ENCODE assay signal across 20 mouse cellular contexts in the genomic region with DNA sequence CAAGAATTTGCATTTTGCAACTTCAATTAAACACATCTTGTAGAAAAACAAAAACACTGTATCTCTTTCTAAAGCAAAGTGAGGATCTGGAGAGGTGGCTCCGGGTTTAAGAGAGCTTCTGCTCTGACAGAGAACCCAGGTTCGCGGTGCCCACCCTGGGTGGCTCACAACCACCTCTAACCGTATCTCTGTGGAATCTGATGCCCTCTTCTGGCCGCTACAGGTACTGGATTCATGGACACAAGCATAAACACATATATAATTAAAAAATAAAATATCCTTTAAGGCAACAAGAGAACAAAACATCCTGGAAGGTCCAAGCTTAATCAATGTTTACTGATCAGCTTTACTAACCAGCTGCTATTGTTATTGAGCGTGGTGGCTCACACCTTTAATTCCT.
DNase-seq lines count a peak whose midpoint lies in the region; ATAC-seq and TF ChIP-seq lines count a peak whose summit lies in the region.
"Had no signal": no experiment of that assay in that cellular context is flagged by ENCODE, and none has a peak within 500 bp of the region (broad histone marks: within the 10 kb centered on the region; RNA-seq: fewer than 3 reads in every experiment).

No protein-coding gene starts in this region.

- in situ Hi-C loops in ES-E14 (cut with MboI; ENCODE audit: low sequenced_read_pairs in 2 of 2, unreplicated experiment in 2 of 2): loop anchor here in 1 of 2 experiments (25.0 kb wide), 1 partner anchor 684 kb away; no protein-coding TSS in a partner anchor

- H3K4me2 ChIP-seq in kidney, embryonic 16.5 days (replicated peaks; ENCODE audit: low read depth, low read length): no peak overlapping the region
- H3K4me2 ChIP-seq in lung, embryonic 14.5 days: no peak overlapping the region
- H3K4me2 ChIP-seq: hindbrain, embryonic 12.5 days; stomach, embryonic 15.5 days had no signal

- no peak for ATAC-seq in kidney, embryonic 16.5 days (ENCODE audit: low FRiP score, low TSS enrichment)
- ATAC-seq in lung, embryonic 14.5 days (ENCODE audit: insufficient read depth): no peak
- ATAC-seq: forebrain, embryonic 16.5 days had no signal

- no peak overlapping the region for H3K27ac ChIP-seq in kidney, adult 2 months (ENCODE audit: insufficient read depth, low read depth, low read length)
- no peak overlapping the region for H3K27ac ChIP-seq in kidney, embryonic 16.5 days (ENCODE audit: low read length)
- H3K27ac ChIP-seq in lung, embryonic 14.5 days (ENCODE audit: low read depth): no peak overlapping the region
- H3K27ac ChIP-seq in ES-E14 (ENCODE audit: insufficient read depth, low read depth, low read length, poor library complexity, severe bottlenecking): no peak overlapping the region
- H3K27ac ChIP-seq: hindbrain, embryonic 12.5 days; stomach, embryonic 15.5 days had no signal

- DNase-seq in kidney, adult 2 months: no peak
- DNase-seq in lung, embryonic 14.5 days: no peak
- no peak for DNase-seq in lung, adult 18-20 months
- no peak for DNase-seq in ES-E14 (ENCODE audit: low read depth, low spot score)
- peak; percentile 0 for DNase-seq in c-Kit-positive CD71-positive TER-119-negative erythroid progenitor cells, embryonic 14.5 days (ENCODE audit: low read depth)
- no peak for DNase-seq in ovary, postnatal 36 days (ENCODE audit: low spot score)
- DNase-seq in frontal cortex, postnatal 14 days (ENCODE audit: low spot score in 2 of 2): no peak
- DNase-seq: adrenal gland, adult 8-10 months; cerebellum, adult 2 months; gastrocnemius, postnatal 10 days; heart, postnatal 10 days; kidney, adult 11 months; layer of hippocampus, postnatal 36 days; lung, adult 2 months; midbrain, embryonic 14.5 days; thymus, postnatal 25 days had no signal

- H3K36me3 ChIP-seq in kidney, adult 2 months (ENCODE audit: control insufficient read depth, insufficient read depth, low read length): no peaks in the 10 kb centered on the region
- H3K36me3 ChIP-seq in kidney, embryonic 16.5 days (ENCODE audit: insufficient read depth, low read length): no peaks in the 10 kb centered on the region
- H3K36me3 ChIP-seq in lung, embryonic 14.5 days (ENCODE audit: insufficient read depth): no peaks in the 10 kb centered on the region
- no peaks in the 10 kb centered on the region for H3K36me3 ChIP-seq in ES-E14 (ENCODE audit: control insufficient read depth, insufficient read depth, low read length, poor library complexity, severe bottlenecking)
- H3K36me3 ChIP-seq: hindbrain, embryonic 12.5 days; stomach, embryonic 15.5 days had no signal

- TF ChIP-seq CTCF in kidney, adult 2 months (conservative IDR thresholded peaks at IDR 0.05; ENCODE audit: insufficient read depth, insufficient read length, low read depth, low read length): 0 out of 2 replicates have a peak, but pooled peaks have one; percentile 19
- peak; percentile 42 for TF ChIP-seq CTCF in lung, embryonic 14.5 days (IDR thresholded peaks at IDR 0.05; ENCODE audit: low read depth)

- no peaks in the 10 kb centered on the region; the same call in 1 of the 2 replicates for H3K9me3 ChIP-seq in kidney, embryonic 16.5 days (ENCODE audit: low read length)
- no peaks in the 10 kb centered on the region for H3K9me3 ChIP-seq in lung, embryonic 14.5 days (ENCODE audit: low read depth, low read length)
- H3K9me3 ChIP-seq in ES-E14 (ENCODE audit: control insufficient read depth, insufficient read depth, low read depth, low read length): no peaks in the 10 kb centered on the region
- H3K9me3 ChIP-seq: hindbrain, embryonic 12.5 days; stomach, embryonic 15.5 days had no signal

- H3K4me1 ChIP-seq in kidney, adult 2 months (ENCODE audit: control insufficient read depth, insufficient read depth, low read length): no peaks in the 10 kb centered on the region
- H3K4me1 ChIP-seq in kidney, embryonic 16.5 days (ENCODE audit: insufficient read depth, low read length): no peaks in the 10 kb centered on the region
- peaks cover 3% of the 10 kb centered on the region; the same call in 1 of the 2 replicates for H3K4me1 ChIP-seq in lung, embryonic 14.5 days (ENCODE audit: insufficient read depth)
- H3K4me1 ChIP-seq in ES-E14 (ENCODE audit: control insufficient read depth in 2 of 2, insufficient read depth in 2 of 2, low read length in 2 of 2, poor library complexity in 1 of 2): no peaks in the 10 kb centered on the region
- H3K4me1 ChIP-seq: stomach, embryonic 15.5 days had no signal

- no peaks in the 10 kb centered on the region for H3K27me3 ChIP-seq in kidney, adult 2 months (replicated peaks; ENCODE audit: control insufficient read depth, insufficient read depth, low read length)
- H3K27me3 ChIP-seq in kidney, embryonic 16.5 days (ENCODE audit: insufficient read depth, low read length): no peaks in the 10 kb centered on the region
- no peaks in the 10 kb centered on the region for H3K27me3 ChIP-seq in lung, embryonic 14.5 days (ENCODE audit: insufficient read depth, low read length)
- H3K27me3 ChIP-seq: hindbrain, embryonic 12.5 days; stomach, embryonic 15.5 days had no signal

- H3K4me3 ChIP-seq in kidney, adult 2 months (ENCODE audit: insufficient read depth, low read depth, low read length): no peak overlapping the region
- H3K4me3 ChIP-seq in kidney, embryonic 16.5 days (ENCODE audit: low read length): no peak overlapping the region
- no peak overlapping the region for H3K4me3 ChIP-seq in lung, embryonic 14.5 days (ENCODE audit: low read depth, low read length)
- no peak overlapping the region for H3K4me3 ChIP-seq in ES-E14 (ENCODE audit: insufficient read depth in 1 of 2, low read depth in 1 of 2, low read length in 2 of 2, poor library complexity in 1 of 2, severe bottlenecking in 1 of 2)
- H3K4me3 ChIP-seq: hindbrain, embryonic 12.5 days; stomach, embryonic 15.5 days had no signal

- WGBS in kidney, adult 2 months: 86% methylated on average over 6 of the region's 6 CpGs
- WGBS in kidney, embryonic 16.5 days: 86% methylated on average over 6 of the region's 6 CpGs
- WGBS in lung, embryonic 14.5 days: 80% methylated on average over 6 of the region's 6 CpGs

- H3K9ac ChIP-seq in kidney, embryonic 16.5 days (replicated peaks; ENCODE audit: low read length): no peak overlapping the region
- H3K9ac ChIP-seq in lung, embryonic 14.5 days: no peak overlapping the region
- no peak overlapping the region for H3K9ac ChIP-seq in ES-E14 (ENCODE audit: insufficient read depth, low read depth, low read length, poor library complexity, severe bottlenecking)
- H3K9ac ChIP-seq: hindbrain, embryonic 12.5 days; stomach, embryonic 15.5 days had no signal

- TF ChIP-seq POLR2A in kidney, adult 2 months (IDR thresholded peaks at IDR 0.05; ENCODE audit: low read depth, low read length): no peak

TF ChIP-seq in ES-E14, 5 proteins besides CTCF, POLR2A, EP300 and RAD21:
- TF ChIP-seq MAFK (IDR thresholded peaks at IDR 0.05; ENCODE audit: insufficient read depth, low read depth, low read length) (no peak), ZC3H11A (IDR thresholded peaks at IDR 0.05; ENCODE audit: borderline replicate concordance, low read depth, low read length) (peak; percentile 47)
